Mouse (Mus musculus): ENCODE results near the gene Numbl. TPM values are rescaled to one million over a fixed set of nuclear protein-coding genes. Genes with fewer than 3 reads are reported as not detected.

The Numbl gene
- polyA plus RNA-seq, 1 experiment from 2014 or later = 11.7 TPM

DNA sequence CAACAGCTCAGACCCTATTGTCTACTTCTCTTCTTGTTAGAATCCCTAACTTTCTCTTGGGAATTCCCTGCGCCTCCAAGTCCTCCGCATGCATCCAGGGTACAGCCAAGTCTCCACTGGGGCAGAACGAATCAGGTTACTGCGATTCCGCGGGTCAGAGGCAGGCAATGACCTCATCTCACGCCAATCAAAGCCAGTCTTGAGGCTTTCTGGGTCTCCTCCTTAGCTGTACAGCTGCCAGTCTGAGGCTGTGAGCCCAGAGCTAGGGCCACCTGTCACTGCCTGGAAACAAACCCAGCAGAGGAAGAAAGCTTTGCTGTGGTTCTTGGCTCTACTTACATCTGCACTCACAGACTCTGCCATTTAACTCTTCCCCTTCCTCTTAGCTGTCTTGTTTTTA, 57.7 kb downstream of the Numbl start:
- H3K27me3 ChIP-seq (replicated peaks; ENCODE audit: insufficient read depth, low read length) = no peaks in the 10 kb centered on the region
- no peaks in the 10 kb centered on the region for H3K4me1 ChIP-seq (ENCODE audit: insufficient read depth, low read depth, low read length)
- H3K9ac ChIP-seq (replicated peaks; ENCODE audit: low read depth) = no peak overlapping the region
- no peak for ATAC-seq
- no peak overlapping the region for H3K4me2 ChIP-seq (replicated peaks; ENCODE audit: low read depth, low read length)
- H3K4me3 ChIP-seq (ENCODE audit: low read depth, low read length) = no peak overlapping the region
- WGBS = 57% methylated on average over 7 of the region's 7 CpGs
- no peaks in the 10 kb centered on the region for H3K9me3 ChIP-seq (ENCODE audit: low read length)
- no peak overlapping the region for H3K27ac ChIP-seq (ENCODE audit: low read length)
- no peak for TF ChIP-seq EP300 (IDR thresholded peaks at IDR 0.05)
- no peak for TF ChIP-seq CTCF (IDR thresholded peaks at IDR 0.05)
- no peaks in the 10 kb centered on the region for H3K36me3 ChIP-seq (ENCODE audit: insufficient read depth, low read length)
- DNase-seq (ENCODE audit: low spot score) = no peak

DNA sequence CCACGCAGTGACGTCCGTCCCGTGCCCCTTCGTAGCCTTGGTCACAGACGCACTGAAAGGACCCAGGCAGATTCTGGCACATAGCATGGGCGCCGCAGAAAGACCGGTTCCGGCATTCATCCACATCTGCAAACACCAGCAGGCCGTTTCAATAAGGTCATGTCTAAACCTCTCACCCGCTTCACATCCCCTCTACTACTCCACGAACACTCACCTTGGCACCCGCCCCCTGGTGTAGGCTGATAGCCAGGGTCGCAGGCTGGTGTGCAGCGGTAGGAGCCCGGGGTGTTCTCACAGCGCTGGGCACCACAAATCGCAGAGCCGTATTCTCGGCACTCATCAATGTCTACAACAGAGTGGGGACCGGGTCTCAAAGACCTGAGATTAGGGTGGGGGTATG, 61.2 kb downstream of the Numbl start:
- WGBS = 92% methylated on average over 22 of the region's 22 CpGs
- no peak for ATAC-seq

DNA sequence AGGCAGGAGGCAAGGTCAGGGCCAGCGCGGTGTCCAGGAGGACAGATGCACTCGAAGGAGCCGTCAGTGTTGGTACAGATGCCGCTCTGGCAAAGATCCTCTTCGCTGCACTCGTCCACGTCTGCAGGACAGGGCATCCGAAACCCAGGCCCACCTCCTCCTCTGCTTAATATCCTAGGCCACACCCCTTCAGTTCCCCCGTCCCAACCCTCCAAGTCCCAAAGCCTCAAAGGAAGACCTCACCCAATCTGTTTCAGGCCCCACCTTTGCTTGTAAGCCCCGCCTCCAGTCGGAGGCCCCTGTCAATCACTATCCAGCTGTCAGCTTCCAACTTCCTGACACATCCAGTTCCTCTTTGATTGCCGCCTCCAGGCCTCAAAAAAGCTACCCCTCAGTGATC, 64.1 kb downstream of the Numbl start:
- Histone ChIP-seq H3K9me3 (ENCODE audit: low read length) (no peaks in the 10 kb centered on the region), H3K4me2 (replicated peaks; ENCODE audit: low read depth, low read length) (no peak overlapping the region), H3K27ac (ENCODE audit: low read length) (no peak overlapping the region), H3K36me3 (ENCODE audit: insufficient read depth, low read length) (no peaks in the 10 kb centered on the region), H3K4me3 (ENCODE audit: low read depth, low read length) (no peak overlapping the region), H3K27me3 (replicated peaks; ENCODE audit: insufficient read depth, low read length) (no peaks in the 10 kb centered on the region), H3K4me1 (ENCODE audit: insufficient read depth, low read depth, low read length) (peaks cover 5% of the 10 kb centered on the region; the same call in 1 of the 2 replicates), H3K9ac (replicated peaks; ENCODE audit: low read depth) (no peak overlapping the region)
- 24% methylated on average over 13 of the region's 13 CpGs for WGBS
- ATAC-seq (no peak), DNase-seq (ENCODE audit: low spot score) (no peak)
- no peak for TF ChIP-seq EP300 (IDR thresholded peaks at IDR 0.05)
- no peak for TF ChIP-seq CTCF (IDR thresholded peaks at IDR 0.05)

More for the DNA sequence above, 61.2 kb downstream of the Numbl start:
- no peaks in the 10 kb centered on the region for H3K27me3 ChIP-seq (replicated peaks; ENCODE audit: insufficient read depth, low read length)
- H3K4me1 ChIP-seq (ENCODE audit: insufficient read depth, low read depth, low read length) = no peaks in the 10 kb centered on the region
- H3K4me3 ChIP-seq (ENCODE audit: low read depth, low read length) = no peak overlapping the region
- no peaks in the 10 kb centered on the region for H3K36me3 ChIP-seq (ENCODE audit: insufficient read depth, low read length)
- no peak overlapping the region for H3K4me2 ChIP-seq (replicated peaks; ENCODE audit: low read depth, low read length)
- no peak overlapping the region for H3K27ac ChIP-seq (ENCODE audit: low read length)
- no peak for TF ChIP-seq EP300 (IDR thresholded peaks at IDR 0.05)
- TF ChIP-seq CTCF (IDR thresholded peaks at IDR 0.05) = no peak
- DNase-seq (ENCODE audit: low spot score) = no peak
- H3K9me3 ChIP-seq (ENCODE audit: low read length) = no peaks in the 10 kb centered on the region
- no peak overlapping the region for H3K9ac ChIP-seq (replicated peaks; ENCODE audit: low read depth)

DNA sequence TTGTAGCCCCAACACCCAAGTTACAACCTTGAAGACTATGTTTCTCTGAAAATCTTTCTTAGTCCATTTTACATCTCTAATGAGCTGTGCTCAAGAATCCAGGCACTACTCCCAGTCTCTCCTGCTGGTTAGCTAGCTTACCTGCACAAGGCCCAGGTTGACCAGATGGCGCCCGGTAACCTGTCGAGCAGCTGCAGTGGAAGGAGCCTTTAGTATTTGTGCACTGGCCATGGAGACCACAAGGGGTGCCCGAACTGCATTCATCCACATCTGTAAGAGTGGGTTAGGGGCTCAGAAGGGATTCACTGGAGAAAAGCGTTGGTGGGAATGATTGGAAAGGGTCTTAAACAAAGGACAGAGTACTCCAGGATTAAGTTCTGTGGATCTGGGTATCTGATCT, 64.8 kb downstream of the Numbl start:
- ATAC-seq (no peak), DNase-seq (ENCODE audit: low spot score) (no peak)
- 87% methylated on average over 5 of the region's 5 CpGs for WGBS
- H3K9me3 ChIP-seq (ENCODE audit: low read length) = no peaks in the 10 kb centered on the region
- H3K4me2 ChIP-seq (replicated peaks; ENCODE audit: low read depth, low read length) = no peak overlapping the region
- no peak overlapping the region for H3K27ac ChIP-seq (ENCODE audit: low read length)
- H3K4me3 ChIP-seq (ENCODE audit: low read depth, low read length) = no peak overlapping the region
- H3K27me3 ChIP-seq (replicated peaks; ENCODE audit: insufficient read depth, low read length) = no peaks in the 10 kb centered on the region
- H3K4me1 ChIP-seq (ENCODE audit: insufficient read depth, low read depth, low read length) = peaks cover 5% of the 10 kb centered on the region; the same call in 1 of the 2 replicates
- no peak for TF ChIP-seq CTCF (IDR thresholded peaks at IDR 0.05)
- TF ChIP-seq EP300 (IDR thresholded peaks at IDR 0.05) = no peak
- H3K36me3 ChIP-seq (ENCODE audit: insufficient read depth, low read length) = no peaks in the 10 kb centered on the region
- no peak overlapping the region for H3K9ac ChIP-seq (replicated peaks; ENCODE audit: low read depth)

DNA sequence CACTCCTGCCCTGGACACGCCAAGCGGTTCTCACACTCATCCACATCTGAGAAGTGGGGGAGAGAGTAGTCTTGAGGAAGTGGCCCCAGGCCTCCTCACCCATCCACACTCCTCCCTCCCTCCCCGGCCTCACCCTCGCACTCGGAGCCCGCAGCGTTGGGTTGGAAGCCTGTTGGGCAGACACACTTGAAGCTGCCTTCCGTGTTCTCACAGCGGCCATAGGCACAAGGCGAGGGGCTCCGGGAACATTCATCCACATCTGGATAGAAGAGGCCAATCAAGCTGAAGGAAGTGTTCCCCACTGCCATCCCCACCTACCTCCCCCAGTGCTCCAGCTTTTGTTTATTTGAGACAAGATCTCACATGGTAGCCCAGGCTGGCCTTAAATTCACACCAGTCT, 65.9 kb downstream of the Numbl start:
- H3K4me3 ChIP-seq (ENCODE audit: low read depth, low read length) = no peak overlapping the region
- DNase-seq (ENCODE audit: low spot score) (no peak), ATAC-seq (no peak)
- peaks cover 5% of the 10 kb centered on the region; the same call in 1 of the 2 replicates for H3K4me1 ChIP-seq (ENCODE audit: insufficient read depth, low read depth, low read length)
- WGBS = 93% methylated on average over 11 of the region's 11 CpGs
- H3K27me3 ChIP-seq (replicated peaks; ENCODE audit: insufficient read depth, low read length) = no peaks in the 10 kb centered on the region
- H3K36me3 ChIP-seq (ENCODE audit: insufficient read depth, low read length) = no peaks in the 10 kb centered on the region
- H3K27ac ChIP-seq (ENCODE audit: low read length) = no peak overlapping the region
- no peaks in the 10 kb centered on the region for H3K9me3 ChIP-seq (ENCODE audit: low read length)
- H3K4me2 ChIP-seq (replicated peaks; ENCODE audit: low read depth, low read length) = no peak overlapping the region
- no peak overlapping the region for H3K9ac ChIP-seq (replicated peaks; ENCODE audit: low read depth)
- no peak for TF ChIP-seq CTCF (IDR thresholded peaks at IDR 0.05)
- TF ChIP-seq EP300 (IDR thresholded peaks at IDR 0.05) = no peak

DNA sequence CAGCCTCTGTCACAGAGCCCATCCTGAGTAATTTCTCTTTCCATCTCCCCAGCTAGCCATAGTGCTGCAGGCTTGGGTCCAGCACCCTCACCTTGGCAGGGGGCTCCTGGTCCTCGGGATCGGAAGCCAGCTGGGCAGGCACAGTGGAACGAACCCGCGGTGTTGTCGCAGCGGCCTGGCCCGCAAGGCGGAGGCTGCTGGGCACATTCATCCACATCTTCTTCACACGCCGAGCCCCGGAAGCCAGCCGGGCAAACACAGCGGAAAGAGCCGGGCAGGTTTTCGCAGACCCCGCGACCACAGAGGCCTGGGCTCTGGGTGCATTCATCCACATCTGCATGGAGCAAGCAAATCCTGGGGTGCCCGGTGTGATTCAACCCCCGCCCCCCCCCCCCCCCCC, 66.7 kb downstream of the Numbl start:
- no peaks in the 10 kb centered on the region for H3K27me3 ChIP-seq (replicated peaks; ENCODE audit: insufficient read depth, low read length)
- TF ChIP-seq CTCF (IDR thresholded peaks at IDR 0.05) (no peak), EP300 (IDR thresholded peaks at IDR 0.05) (no peak)
- H3K9ac ChIP-seq (replicated peaks; ENCODE audit: low read depth) = no peak overlapping the region

DNA sequence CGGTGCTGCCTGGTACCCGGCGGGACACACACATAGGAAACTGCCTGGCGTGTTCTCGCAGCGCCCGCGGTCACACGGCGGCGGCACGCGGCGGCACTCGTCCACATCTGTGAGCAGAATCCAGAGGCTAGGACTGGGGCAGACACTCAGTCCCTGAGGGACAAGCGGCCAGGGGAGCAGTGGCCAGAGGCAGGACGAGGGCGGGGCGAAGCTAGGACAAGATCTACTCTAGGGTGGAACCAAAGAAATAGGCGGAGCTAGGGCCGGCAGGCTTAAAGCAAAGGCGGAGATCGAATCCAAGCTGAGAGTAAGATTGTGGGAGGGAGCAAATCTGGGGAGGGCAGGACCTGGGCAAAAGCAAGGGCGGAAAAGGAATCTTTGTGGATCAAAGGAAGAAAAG, 67.5 kb downstream of the Numbl start:
- Histone ChIP-seq H3K9ac (replicated peaks; ENCODE audit: low read depth) (peak overlapping the region; percentile 13; the same call in 1 of the 2 replicates), H3K9me3 (ENCODE audit: low read length) (no peaks in the 10 kb centered on the region), H3K27ac (ENCODE audit: low read length) (0 out of 2 replicates have a peak overlapping the region, but pooled peaks have one; percentile 3), H3K4me2 (replicated peaks; ENCODE audit: low read depth, low read length) (peak overlapping the region; percentile 51), H3K4me1 (ENCODE audit: insufficient read depth, low read depth, low read length) (peaks cover 12% of the 10 kb centered on the region), H3K36me3 (ENCODE audit: insufficient read depth, low read length) (no peaks in the 10 kb centered on the region), H3K27me3 (replicated peaks; ENCODE audit: insufficient read depth, low read length) (no peaks in the 10 kb centered on the region), H3K4me3 (ENCODE audit: low read depth, low read length) (peak overlapping the region; percentile 21; the same call in 1 of the 2 replicates)
- TF ChIP-seq EP300 (IDR thresholded peaks at IDR 0.05) = no peak
- TF ChIP-seq CTCF (IDR thresholded peaks at IDR 0.05) = no peak
- ATAC-seq (peak; percentile 61), DNase-seq (ENCODE audit: low spot score) (peak; percentile 87)
- WGBS = 7% methylated on average over 24 of the region's 24 CpGs

More for the DNA sequence above, 66.7 kb downstream of the Numbl start:
- WGBS = 60% methylated on average over 18 of the region's 20 CpGs
- no peak for ATAC-seq
- DNase-seq (ENCODE audit: low spot score) = no peak
- Histone ChIP-seq H3K4me2 (replicated peaks; ENCODE audit: low read depth, low read length) (no peak overlapping the region), H3K4me3 (ENCODE audit: low read depth, low read length) (no peak overlapping the region), H3K27ac (ENCODE audit: low read length) (no peak overlapping the region), H3K9me3 (ENCODE audit: low read length) (no peaks in the 10 kb centered on the region), H3K4me1 (ENCODE audit: insufficient read depth, low read depth, low read length) (peaks cover 9% of the 10 kb centered on the region), H3K36me3 (ENCODE audit: insufficient read depth, low read length) (no peaks in the 10 kb centered on the region)

Data from lung, postnatal 0 days (tissue).